In the genomic region with DNA sequence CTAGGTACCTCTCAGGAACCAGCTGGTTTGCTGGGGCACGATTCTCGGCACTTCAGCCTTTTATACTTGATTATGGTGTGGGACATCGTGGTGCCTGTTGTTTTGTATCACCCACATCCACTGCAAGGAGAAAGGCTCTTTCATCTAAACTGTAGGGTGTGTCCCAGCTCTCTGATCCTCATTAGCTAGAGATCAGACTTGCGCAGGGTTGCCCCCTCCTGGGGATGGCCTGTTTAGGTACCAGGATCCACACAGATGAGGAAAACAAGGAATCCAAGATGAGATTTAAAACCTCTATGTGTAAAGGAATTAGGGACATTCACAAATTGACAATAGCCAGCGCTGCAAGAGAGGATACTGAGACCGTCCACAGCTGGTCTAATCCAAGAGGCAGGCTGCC, we compare ENCODE assay signal across 9 mouse cellular contexts. TPM values are rescaled to one million over a fixed set of nuclear protein-coding genes. Genes with fewer than 3 reads are reported as not detected.
A peak's percentile ranks its signal among the peaks of the same experiment; 100 is the strongest.
DNase-seq lines count a peak whose midpoint lies in the region; ATAC-seq and TF ChIP-seq lines count a peak whose summit lies in the region.
"Had no signal": no experiment of that assay in that cellular context is flagged by ENCODE, and none has a peak within 500 bp of the region (broad histone marks: within the 10 kb centered on the region; RNA-seq: fewer than 3 reads in every experiment).

No protein-coding gene starts in this region.

- peak; percentile 70 for DNase-seq in heart, adult 11 months
- no peak for DNase-seq in heart, embryonic 10.5 days (ENCODE audit: low spot score)
- DNase-seq in lung, embryonic 14.5 days, result peak; percentile 35
- no peak for DNase-seq in lung, adult 2 months
- no peak for DNase-seq in Patski (ENCODE audit: low read depth, low spot score)
- no peak for DNase-seq in cerebellum, adult 9-10 months
- no peak for DNase-seq in layer of hippocampus, adult 11-12 months (ENCODE audit: low spot score)

- no peak overlapping the region for H3K27ac ChIP-seq in heart, embryonic 10.5 days
- H3K27ac ChIP-seq in lung, embryonic 14.5 days (ENCODE audit: low read depth), result no peak overlapping the region
- no peak overlapping the region for H3K27ac ChIP-seq in hindbrain, embryonic 16.5 days (ENCODE audit: low read depth, low read length)

- H3K4me3 ChIP-seq in heart, embryonic 10.5 days, result no peak overlapping the region
- no peak overlapping the region for H3K4me3 ChIP-seq in lung, embryonic 14.5 days (ENCODE audit: low read depth, low read length)
- no peak overlapping the region for H3K4me3 ChIP-seq in lung, adult 2 months (replicated peaks; ENCODE audit: extremely low read depth, low read depth, low read length)
- no peak overlapping the region for H3K4me3 ChIP-seq in hindbrain, embryonic 16.5 days (ENCODE audit: low read length)

- H3K9ac ChIP-seq in lung, embryonic 14.5 days, result no peak overlapping the region
- H3K9ac ChIP-seq in hindbrain, embryonic 16.5 days (ENCODE audit: low read depth, low read length), result no peak overlapping the region; the same call in 1 of the 2 replicates

- peak; percentile 44 for TF ChIP-seq CTCF in lung, embryonic 14.5 days (IDR thresholded peaks at IDR 0.05; ENCODE audit: low read depth)
- no peak for TF ChIP-seq CTCF in lung, adult 2 months (IDR thresholded peaks at IDR 0.05; ENCODE audit: insufficient read depth, low read length)
- TF ChIP-seq CTCF in Patski (IDR thresholded peaks at IDR 0.05), result peak; percentile 26

- no peaks in the 10 kb centered on the region for H3K9me3 ChIP-seq in heart, embryonic 10.5 days
- no peaks in the 10 kb centered on the region for H3K9me3 ChIP-seq in lung, embryonic 14.5 days (ENCODE audit: low read depth, low read length)
- no peaks in the 10 kb centered on the region for H3K9me3 ChIP-seq in hindbrain, embryonic 16.5 days (ENCODE audit: control insufficient read depth, low read length)

- no peak for TF ChIP-seq POLR2A in lung, adult 2 months (IDR thresholded peaks at IDR 0.05; ENCODE audit: borderline replicate concordance, extremely low read depth, low read depth, low read length)

- 0 out of 2 replicates have a peak overlapping the region, but pooled peaks have one; percentile 2 for H3K4me2 ChIP-seq in lung, embryonic 14.5 days
- peak overlapping the region; percentile 39 for H3K4me2 ChIP-seq in hindbrain, embryonic 16.5 days (ENCODE audit: low read length)

- no peaks in the 10 kb centered on the region for H3K4me1 ChIP-seq in heart, embryonic 10.5 days
- no peaks in the 10 kb centered on the region for H3K4me1 ChIP-seq in lung, embryonic 14.5 days (ENCODE audit: insufficient read depth)
- no peaks in the 10 kb centered on the region for H3K4me1 ChIP-seq in lung, adult 2 months (ENCODE audit: control insufficient read depth, insufficient read depth, low read length)
- no peaks in the 10 kb centered on the region for H3K4me1 ChIP-seq in hindbrain, embryonic 16.5 days (ENCODE audit: control insufficient read depth, insufficient read depth, low read depth, low read length)

- peak; percentile 38; the same call in 1 of the 2 replicates for ATAC-seq in lung, embryonic 14.5 days (ENCODE audit: insufficient read depth)
- no peak for ATAC-seq in Patski
- peak; percentile 67; the same call in 1 of the 2 replicates for ATAC-seq in hindbrain, embryonic 16.5 days
- ATAC-seq: forebrain, embryonic 16.5 days had no signal

- WGBS in heart, embryonic 10.5 days, result 49% methylated on average over 6 of the region's 6 CpGs
- WGBS in lung, embryonic 14.5 days, result 49% methylated on average over 6 of the region's 6 CpGs
- 55% methylated on average over 6 of the region's 6 CpGs for WGBS in lung, adult 2 months
- 53% methylated on average over 6 of the region's 6 CpGs for WGBS in hindbrain, embryonic 16.5 days

- CTCF ChIA-PET in Patski (lab: Charles Lee), result interaction anchor here (1.2 to 1.5 kb wide), 3 partner anchors 8 to 28 kb away, joined by 3 read pairs; no protein-coding TSS in a partner anchor

- in situ Hi-C loops in Patski (cut with MboI; ENCODE audit: low pct_unique_long_range_greater_than_20kb), result no loop called here

- POLR2A ChIA-PET in Patski (lab: Charles Lee), result no interaction called here

- H3K36me3 ChIP-seq in heart, embryonic 10.5 days, result no peaks in the 10 kb centered on the region
- H3K36me3 ChIP-seq in lung, embryonic 14.5 days (ENCODE audit: insufficient read depth), result no peaks in the 10 kb centered on the region
- H3K36me3 ChIP-seq in hindbrain, embryonic 16.5 days (ENCODE audit: control insufficient read depth, insufficient read depth, low read length), result no peaks in the 10 kb centered on the region

- no peaks in the 10 kb centered on the region for H3K27me3 ChIP-seq in heart, embryonic 10.5 days (ENCODE audit: insufficient read depth, poor library complexity, severe bottlenecking)
- H3K27me3 ChIP-seq in lung, embryonic 14.5 days (ENCODE audit: insufficient read depth, low read length), result no peaks in the 10 kb centered on the region
- no peaks in the 10 kb centered on the region for H3K27me3 ChIP-seq in Patski
- no peaks in the 10 kb centered on the region for H3K27me3 ChIP-seq in hindbrain, embryonic 16.5 days (replicated peaks; ENCODE audit: control insufficient read depth, insufficient read depth, low read length)

RNA-seq across cellular contexts. Expression of gene Cd109, which starts 14.6 kb away (rescaled TPM):
- 1.1 and 1.3 TPM in 2 replicates for polyA plus RNA-seq in heart, embryonic 10.5 days (2016; fragmentation: Nextera tagmentation; extraction: Ambion mirVana)
- polyA plus RNA-seq in lung, embryonic 14.5 days (2014; fragmentation: Nextera tagmentation; extraction: Ambion mirVana), result 14.2 and 14.4 TPM in 2 replicates
- 0.42 and 1.6 TPM in 2 replicates for polyA plus RNA-seq in lung, adult 2 months (2012; rRNA removed)
- polyA plus RNA-seq in Patski (2021), result 6.5 TPM
- polyA plus RNA-seq in hindbrain, embryonic 16.5 days (2015; fragmentation: Nextera tagmentation; extraction: Ambion mirVana), result 0.95 and 2.0 TPM in 2 replicates

RNA-seq across cellular contexts. Expression of gene Slc17a5, which starts 42.1 kb away (rescaled TPM):
- polyA plus RNA-seq in heart, embryonic 10.5 days (2016; fragmentation: Nextera tagmentation; extraction: Ambion mirVana), result 6.0 and 7.0 TPM in 2 replicates
- polyA plus RNA-seq in lung, embryonic 14.5 days (2014; fragmentation: Nextera tagmentation; extraction: Ambion mirVana), result 12.2 and 12.7 TPM in 2 replicates
- polyA plus RNA-seq in lung, adult 2 months (2012; rRNA removed), result 11.4 and 12.4 TPM in 2 replicates
- 29.9 TPM for polyA plus RNA-seq in Patski (2021)
- 15.6 and 15.8 TPM in 2 replicates for polyA plus RNA-seq in hindbrain, embryonic 16.5 days (2015; fragmentation: Nextera tagmentation; extraction: Ambion mirVana)

Comparison
In these comparisons a context has a peak if more than half of its experiments do, and no peak if none do; other contexts are left out.
1. DNase-seq: peak in heart, adult 11 months (single experiment) and lung, embryonic 14.5 days (single experiment); none in heart, embryonic 10.5 days (single experiment), lung, adult 2 months (single experiment), Patski (single experiment), cerebellum, adult 9-10 months (single experiment) and layer of hippocampus, adult 11-12 months (single experiment).